Mouse (Mus musculus): ENCODE results near the gene Fa2h.

GRCm38 (mm10) chr8:111298011-111298410, 95.6 kb downstream of the Fa2h start:
- TF ChIP-seq CTCF (IDR thresholded peaks at IDR 0.05; ENCODE audit: low read depth, low read length) = no peak
- TF ChIP-seq POLR2A (IDR thresholded peaks at IDR 0.05; ENCODE audit: borderline replicate concordance, low read depth, low read length) = no peak

All from bone marrow macrophage, adult 2 months (primary cell).